Mouse (Mus musculus): ENCODE results near the gene Ergic1.

DNA sequence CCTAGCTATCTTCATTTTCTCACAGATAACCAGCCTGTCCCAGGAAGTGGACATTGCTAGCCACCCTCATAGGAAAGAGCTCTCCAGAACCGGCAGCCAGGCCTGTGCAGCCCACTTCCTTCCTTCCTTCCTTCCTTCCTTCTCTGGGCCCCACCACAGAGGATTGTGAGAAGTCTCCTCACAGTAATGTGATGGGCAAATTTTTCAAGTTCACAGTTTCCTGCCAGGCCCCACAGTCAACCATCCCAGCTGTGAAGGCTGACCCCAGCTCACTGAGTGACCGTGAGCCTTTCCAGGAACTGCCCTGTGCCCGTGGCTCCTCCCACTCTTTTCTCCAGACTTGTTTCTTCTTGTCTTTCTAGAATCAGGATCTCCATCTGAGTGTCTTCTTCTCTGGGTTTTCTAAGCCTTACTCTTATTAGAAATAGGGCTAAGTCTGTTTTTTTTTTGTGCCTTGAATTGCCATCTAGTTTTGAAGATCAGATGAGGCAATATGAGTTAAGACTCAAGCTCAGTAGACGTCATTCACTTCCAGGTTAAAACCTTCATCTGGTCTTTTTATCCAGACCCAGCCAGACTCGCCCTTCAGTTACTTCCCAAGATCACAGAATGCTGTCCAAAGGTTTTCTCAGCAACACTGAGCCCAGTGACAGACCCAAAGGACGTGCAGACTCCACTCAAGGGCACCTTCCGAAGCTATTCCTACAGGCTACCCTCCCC, 34.3 kb downstream of the Ergic1 start:
- TF ChIP-seq POLR2A (IDR thresholded peaks at IDR 0.05; ENCODE audit: borderline replicate concordance, low read depth, low read length) (no peak), CTCF (IDR thresholded peaks at IDR 0.05; ENCODE audit: low read depth, low read length) (no peak)
